Mouse (Mus musculus) left cerebral cortex, adult 11 months (tissue): Measurements from ENCODE around the gene Skap2.

Experiments used
- DNase-seq: peaks from one replicate; pipeline ENCODE4 v3.0.0; 2022; ENCODE audit warnings: low spot score

Skap2 gene

DNA sequence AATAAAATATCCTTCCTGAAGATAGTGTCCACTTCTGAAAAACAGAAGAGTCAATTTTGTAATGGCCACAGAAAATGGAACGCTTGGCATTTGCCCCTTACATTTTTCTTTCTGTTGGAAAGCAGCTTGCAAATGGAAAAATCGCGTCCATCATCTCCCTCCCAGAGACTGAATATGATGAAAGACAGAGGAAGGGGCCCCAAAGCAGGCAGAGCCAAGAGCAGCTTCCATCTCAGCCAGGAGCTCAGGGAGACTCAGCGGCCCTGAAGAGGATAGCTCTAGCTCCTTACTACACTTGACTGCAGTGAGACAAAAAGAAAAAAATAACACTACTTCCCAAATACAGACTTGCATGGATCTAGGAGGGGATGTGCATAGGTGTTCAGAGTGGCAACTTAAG lies 122.5 kb downstream of the Skap2 start:
- no peak for DNase-seq

DNA sequence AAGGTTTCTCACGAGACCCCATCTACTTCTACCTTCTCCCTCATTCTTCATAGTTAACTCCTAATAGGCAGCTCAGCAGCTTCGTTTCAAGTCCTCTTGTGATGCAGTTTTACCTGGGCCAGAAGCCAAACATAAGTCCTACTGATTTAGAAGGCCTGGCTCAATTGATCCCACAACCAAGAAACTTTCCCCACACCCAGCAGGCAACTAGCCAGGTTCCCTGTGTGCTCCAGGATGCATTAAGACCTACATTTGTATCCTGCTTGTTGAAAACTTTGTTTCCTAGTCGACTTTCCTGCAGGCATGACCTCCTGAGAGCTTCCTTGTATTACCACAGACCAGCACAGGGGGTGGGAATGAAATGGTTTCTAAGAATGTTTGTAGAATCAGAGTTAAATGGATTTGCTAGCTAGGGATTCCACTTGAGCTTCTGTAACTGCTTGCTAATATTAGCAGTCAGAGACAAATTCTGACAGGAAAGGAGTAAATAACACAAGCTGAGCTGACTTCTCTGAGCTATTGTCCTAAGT lies 125.4 kb downstream of the Skap2 start:
- DNase-seq: no peak

DNA sequence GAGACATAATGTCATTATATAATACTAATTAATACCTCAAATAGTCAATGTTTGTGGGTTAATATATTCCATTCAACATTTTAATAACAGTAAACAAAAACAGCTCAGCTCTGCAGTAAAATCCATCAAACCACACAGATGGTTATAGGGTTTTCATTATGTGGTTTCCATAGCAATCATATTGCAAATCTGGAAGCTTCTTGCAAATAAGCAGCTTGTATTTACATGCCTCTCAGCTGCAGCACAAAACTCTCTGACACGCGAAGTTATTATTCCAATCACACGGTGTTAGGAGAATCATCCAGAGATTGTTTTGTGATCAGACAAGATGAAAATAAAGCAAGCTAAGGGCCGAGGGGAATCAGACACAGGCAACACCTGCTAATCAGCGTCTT lies 129.5 kb downstream of the Skap2 start:
- no peak for DNase-seq

DNA sequence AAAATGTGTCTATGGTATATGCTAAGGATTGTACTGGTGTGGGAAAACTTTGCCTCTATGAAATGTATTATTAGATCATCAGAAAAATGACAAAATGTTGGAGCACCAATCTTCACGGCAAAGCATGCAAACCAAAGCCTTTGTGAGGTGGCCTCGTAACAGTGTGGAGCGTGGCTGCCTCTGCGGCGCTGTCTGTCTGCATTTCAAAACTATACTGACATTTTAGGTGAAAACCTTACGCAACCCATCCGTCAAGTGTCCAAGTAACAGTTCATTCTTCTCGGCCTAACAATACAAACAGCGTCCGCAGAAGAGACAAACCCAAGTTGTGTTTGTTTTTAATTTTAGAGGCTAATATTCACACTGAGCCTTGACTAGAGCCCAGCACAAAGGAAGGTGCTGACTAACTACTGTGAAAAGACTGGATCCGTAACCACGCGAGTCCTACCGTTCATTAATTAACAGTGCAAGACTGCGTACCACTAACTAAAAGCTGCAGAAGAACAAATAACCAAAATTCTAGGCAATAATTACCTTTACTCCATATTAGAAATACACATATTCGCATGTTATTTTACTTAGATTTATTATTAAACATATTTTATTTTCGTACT lies 130.0 kb downstream of the Skap2 start:
- no peak for DNase-seq

DNA sequence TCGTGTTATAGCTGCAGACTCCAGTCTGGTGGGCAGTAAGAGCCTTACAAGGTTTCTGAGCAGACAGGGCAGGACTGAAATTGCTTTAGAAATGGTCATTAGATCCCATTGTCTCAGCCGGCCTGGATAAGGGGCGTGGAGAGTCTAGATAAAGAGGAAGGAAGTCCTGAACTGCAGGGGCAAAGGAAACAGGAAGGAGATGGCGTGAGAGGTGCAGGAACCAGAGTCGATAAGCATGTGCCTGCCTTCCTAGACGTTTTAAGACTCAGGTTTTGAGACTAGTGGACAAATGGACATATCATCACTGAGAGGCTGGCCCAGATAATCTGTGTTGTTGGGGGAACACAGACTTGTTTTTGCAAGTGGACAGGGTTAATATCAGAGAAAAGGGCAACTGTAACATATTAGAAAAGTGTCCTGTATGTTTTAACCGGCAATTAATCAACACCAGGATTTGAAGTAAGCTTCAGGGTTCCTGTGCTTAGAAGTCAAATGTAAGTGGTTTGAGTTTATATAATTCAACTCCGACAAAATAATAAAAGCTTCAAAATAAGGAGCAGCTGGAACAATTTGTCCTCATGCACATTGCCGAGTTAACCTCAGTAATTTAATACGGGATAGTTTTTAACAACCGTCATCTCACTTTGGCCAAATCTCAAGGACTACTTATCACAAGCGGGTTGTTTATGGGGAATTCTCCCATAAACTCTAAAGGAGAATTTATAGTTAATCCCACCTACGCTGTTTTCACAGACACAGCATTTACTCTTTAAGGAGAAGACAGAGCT lies 131.0 kb downstream of the Skap2 start:
- no peak for DNase-seq

DNA sequence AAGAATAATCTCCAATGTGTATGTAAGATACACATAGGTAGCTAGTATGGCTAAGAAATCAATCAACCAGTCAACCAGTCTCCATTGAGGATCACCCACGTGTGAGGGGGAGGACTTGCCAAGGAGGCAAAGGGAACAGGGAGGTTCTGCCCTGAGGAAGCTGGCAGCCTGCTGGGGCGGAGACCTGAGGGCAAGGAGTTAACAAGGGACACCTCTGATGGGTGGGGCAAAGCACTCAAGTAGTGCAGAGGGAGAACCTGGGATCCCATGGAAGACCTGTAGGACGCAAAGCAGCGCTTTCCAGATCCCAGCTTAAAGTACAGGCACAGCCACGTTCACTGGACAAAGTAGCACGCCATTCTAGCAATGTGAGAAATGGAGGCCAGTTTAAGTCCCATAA lies 131.6 kb downstream of the Skap2 start:
- no peak for DNase-seq

DNA sequence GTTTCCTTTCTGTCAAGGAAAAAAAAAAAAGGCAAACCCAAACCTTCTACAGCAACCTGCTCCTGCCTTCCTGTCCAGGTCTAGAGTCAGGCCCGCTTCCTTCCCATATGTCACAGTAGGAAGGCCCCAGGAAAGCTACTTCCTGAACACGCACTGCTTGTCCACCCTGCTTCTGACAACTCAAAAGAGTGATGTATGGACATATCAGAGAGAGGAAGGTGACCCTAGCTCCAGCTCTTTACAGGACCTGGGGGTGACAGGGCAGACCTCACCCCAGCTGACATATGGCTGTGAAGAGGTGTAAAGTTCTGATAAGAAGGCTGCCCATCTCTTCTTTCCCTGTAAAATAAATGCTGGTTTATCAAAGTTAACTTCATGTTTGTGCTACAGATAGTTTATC lies 133.8 kb downstream of the Skap2 start:
- no peak for DNase-seq

DNA sequence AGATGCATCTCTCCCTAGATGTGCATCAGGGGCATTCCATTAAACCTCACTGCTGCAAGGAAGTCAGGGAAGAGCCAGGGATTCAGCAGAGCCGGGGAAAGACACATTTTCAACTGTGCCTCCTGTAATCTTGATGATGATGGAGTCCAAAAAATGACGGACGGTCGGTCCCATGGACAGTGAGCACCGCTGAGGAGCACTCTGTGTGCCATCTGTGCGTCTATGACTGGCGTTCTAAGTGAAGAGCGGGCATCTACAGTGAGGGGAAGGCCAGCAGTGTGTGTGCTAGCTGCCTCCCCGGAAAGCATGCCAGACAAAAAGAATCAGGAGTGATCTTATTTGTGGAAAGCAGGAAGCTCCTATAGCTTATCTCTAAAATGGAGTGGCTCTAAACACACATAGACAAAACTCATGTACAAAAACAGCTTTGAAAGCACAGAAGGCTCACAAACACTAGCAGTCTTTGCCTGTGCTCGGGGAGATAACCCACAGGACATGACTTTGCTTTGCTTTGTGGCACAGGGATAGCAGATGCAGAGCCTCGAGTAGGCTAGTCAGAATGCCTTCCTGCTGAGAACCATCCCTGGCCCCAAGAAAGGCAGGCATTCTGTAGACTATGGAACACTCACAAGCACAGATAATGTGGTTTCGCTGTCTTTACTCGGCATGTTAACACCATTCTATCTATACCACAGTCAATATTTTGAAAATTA lies 135.4 kb downstream of the Skap2 start:
- no peak for DNase-seq

DNA sequence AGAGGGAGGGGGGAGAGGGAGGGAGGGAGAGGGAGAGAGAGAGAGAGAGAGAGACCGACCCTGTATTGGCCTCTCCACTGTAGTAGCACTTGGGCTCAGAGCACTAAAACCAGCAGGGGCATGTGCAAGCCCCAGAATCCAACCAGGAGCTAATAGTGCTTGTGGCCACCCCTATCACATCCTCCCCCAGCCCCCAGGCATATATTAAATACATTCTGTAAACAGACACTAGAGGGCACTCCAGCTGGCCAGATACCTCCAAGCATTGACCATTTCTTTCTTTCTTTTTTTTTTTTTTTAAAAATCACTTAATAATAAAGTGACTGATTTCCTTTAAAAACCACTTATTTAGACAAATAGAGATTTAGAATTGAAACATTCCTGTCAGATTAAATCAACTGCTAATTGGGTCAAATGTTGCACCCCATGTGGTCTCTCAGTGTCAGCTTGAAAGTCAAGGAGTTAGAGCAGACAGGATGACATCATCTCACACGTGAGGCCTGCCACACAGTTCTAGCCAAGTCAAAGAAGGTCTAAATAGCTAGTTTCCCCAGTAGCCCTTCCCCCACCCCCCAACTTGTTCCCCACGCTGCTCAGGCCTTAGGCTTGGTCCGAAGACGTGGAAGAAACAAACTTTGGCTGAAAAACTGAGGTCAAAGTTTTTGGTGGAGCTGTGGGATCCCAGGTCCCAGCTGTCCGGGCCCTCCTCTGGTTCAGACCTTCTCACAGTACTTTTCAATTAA lies 136.3 kb downstream of the Skap2 start:
- DNase-seq: no peak

DNA sequence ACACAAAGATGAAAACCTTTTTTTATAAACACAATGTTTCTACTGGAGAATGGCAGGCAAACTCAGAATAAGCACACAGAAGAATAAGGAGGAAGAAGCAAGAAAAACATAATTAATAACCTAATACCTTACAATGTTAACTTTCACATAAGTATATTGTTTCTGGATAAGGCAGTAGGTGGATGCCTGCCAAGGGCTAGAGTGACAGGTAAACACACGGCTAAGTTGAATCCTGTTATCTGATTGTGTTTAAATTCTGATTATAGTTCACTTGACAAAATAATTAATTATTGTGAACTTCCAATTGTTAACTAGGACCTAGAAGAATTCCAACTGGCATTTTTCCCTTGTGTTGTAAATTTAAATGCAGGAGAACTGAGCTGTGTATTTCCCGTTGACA lies 138.3 kb downstream of the Skap2 start:
- DNase-seq: no peak

DNA sequence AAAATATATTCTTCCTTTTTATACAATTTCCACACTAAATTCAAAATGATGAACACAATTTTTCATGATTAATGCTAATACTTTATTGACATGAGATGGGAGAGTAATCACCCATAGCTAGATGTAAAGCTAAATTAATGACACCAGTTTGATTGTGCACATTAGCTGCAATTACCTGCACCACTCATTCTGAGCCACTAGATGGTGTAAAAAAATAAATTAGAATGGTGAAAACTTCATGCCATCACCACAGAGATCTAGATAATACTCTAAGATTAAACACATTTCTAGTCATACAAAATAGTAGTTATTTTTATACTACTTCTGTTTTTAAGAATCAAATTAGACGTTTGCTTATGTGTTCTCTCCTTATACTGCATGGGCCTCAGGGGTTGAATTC lies 141.2 kb downstream of the Skap2 start:
- DNase-seq: no peak

DNA sequence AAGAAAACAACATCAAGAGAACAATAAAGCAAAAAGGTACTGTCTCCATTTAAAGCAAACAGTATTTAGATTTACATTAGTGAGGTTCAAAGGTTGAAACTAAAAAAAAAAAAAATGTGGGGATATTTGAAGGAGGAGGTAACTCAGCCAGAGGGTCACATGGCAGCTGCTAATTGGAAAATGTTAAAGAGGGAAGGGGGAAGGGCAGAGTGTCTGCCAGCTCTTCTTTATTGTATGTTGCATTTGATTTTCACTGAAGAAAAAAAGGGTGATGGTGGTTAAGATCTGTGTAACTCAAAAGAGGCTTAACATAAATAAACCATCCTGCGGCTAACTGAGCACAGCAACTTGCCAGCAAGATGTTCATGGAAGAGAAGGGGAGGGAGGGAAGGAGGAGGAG lies 142.1 kb downstream of the Skap2 start:
- DNase-seq: no peak

DNA sequence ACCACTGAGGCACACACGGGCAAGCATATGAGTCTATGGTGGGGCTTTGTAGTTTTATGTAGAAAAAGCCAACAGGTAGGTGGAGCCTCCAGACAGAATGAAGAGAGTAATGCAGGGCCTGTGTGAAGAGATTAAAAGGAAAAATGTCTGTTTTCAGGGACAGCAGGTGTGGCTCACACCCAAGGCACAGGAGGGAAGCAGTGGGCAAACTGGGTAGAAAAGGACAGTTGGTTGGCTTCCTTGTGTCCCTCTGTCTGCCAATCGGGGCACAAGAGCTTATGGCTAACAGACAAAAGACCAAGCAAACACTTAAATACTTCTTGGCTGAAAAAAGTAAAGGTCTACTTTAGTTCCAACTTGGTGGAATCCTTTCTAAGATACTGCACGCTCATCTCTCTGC lies 145.8 kb downstream of the Skap2 start:
- no peak for DNase-seq

DNA sequence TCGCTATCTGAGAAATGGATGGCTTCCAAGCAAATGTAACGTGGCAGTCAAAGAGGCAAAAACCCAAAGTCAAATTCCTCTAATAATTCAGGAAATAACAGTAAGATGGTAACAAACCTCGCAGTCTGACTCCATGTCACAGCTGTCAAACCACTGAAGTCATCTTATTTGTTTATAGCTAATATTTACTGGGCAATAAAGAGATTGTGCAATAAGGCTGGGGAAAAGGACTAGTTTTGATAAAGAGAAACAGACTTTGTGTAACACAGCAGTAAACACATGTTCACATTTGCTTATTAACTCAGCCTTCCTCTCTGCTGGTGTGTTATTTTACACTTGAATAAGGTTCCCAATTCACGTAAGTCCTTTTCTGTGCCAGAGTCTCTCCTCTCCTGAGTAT lies 148.8 kb downstream of the Skap2 start:
- DNase-seq: no peak

DNA sequence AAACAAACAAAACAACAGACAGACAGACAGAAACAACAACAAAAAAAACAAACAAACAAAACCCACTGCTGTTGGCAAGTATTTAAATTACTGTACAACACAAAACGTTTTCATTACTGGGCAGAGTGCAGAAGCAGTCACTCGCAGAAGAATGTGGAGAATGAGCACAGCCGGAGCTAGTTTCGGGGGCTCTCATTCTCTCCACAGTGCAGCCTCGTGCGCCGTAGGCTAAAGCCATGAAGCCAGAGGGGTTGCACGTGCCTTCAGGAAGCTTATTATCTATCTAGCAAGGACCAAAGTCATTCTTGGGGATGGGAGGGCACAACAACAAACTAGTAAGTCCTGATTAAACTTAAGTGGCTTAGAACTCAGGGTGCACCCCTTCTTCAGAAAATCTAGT lies 152.0 kb downstream of the Skap2 start:
- DNase-seq: no peak

DNA sequence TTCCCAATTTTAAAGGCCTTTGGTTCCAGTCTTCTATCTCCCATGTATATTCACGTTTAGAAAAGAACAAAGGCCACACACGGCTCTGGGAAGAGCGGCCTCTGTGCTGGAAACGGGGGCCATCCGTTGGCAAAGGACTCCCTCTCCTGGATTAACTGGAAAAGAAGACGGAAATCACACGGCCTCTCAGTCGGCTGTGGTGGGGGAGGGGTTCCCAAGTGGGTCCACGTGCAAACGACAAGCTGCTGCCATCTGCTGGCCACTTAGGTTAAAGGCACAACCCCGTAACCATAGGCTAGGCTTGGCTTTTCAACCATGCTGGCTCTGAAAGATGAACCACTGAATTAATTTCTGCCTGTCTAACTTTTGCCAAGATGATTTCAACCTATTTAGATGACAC lies 154.5 kb downstream of the Skap2 start:
- peak; percentile 91 for DNase-seq

DNA sequence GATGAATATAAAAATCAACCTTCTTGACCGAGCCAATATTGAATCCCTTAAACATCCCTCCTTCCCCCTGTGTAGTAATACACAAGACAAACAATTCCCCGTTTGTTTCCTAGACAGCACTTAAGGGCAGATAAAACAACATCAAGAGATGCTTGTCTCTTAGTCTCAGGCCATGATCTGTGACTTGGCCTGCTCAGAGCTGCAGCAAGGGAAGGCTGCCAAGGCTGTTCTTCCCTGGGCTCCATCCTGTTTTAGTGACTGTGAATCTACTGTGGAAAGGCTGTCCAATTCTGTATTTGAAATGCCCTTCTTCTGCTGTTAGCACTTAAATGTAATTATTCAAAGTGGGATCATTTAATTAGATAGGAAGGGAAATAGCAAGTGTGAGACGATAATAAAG lies 159.1 kb downstream of the Skap2 start:
- DNase-seq: no peak

DNA sequence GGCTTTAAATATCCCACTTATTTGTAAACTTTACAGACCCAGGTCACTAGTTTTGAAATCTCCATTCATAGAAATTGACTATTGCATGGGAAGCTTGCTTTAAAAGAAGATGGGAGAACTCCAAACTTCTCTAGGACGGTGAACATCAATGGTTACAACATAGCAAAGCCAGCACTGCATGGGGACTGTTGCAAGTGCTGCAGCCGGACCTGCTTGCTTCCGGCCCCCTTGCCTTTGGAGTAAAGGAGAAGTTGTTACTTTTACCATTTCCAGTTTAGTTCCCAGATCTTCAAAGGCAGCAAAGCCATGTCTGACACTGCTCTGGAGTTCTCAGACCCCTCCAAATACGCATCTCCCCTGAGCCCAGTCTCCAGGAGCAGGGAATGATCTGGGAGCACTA lies 159.7 kb downstream of the Skap2 start:
- DNase-seq: no peak

DNA sequence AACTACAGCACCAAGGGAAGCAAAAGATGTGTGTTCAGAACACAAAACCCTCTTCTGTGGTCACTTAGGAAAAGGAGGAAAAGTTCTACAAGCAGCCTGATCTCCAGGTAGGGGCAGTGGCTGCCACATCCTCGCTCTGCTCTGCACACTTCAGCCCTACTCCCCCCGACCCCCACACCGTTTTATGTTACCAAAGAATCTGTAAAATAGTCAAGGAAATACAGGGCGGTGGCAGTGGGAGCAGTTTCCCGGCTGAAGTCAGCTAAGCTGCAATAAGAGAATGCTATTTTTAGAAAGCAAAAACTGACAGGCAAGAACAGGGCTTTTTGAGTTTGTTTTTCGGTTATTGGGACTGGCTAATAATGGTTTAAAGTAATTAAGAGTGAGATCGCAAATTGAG lies 160.8 kb downstream of the Skap2 start:
- DNase-seq: no peak

DNA sequence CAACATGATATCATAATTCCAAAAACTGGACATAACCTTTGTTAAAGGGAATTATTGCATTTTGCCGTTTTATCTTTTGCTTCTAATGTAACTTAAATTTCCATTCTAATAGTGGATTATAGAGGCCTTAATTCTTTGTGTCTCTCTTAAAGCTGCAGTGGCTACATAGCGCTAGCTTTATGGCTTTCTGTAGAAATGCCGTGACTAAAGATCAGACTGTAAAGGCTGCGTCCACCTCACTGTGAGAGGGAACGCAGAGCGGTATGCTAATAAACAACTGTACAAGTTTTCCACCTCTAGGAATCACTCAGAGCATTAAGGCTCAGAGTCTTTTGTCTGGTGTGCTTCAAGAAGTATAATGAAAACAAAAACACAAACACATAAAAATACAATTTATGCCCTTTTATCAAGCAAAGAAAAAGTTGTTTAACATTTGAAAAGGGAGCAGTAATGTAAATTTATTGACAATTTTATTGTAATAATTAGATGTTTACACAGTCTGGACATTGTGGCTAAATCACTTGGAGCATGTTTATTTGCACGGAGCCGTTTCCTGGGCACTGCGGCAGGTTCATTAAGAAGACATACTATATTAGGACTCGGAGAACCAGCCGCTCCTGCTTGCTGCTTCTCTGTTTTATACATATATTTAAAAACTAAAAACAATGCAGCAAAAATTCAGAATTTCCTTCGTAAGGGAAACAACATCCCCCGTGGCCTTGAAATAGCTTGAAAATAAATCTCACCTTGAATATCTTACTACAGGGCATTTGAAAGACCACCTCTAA lies 162.1 kb downstream of the Skap2 start:
- DNase-seq: no peak

DNA sequence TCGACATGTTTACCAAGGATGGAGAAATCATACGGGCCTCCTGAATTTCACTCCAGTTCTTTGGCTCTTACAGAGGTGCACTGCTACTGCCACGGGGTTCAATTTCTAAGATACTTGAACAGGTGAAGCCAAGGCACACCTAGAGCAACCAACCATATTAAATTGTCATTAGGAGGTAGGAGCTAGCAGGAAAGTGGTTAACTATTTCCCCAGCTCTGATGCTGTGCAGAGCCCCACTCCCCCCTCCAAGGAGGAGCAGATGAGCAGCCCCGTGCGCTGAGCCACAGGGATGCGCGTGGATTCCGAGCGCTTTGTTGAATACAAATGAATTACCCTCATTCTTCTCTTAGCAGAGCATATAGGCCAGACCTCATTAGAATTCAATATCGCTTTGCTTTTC lies 162.8 kb downstream of the Skap2 start:
- no peak for DNase-seq

DNA sequence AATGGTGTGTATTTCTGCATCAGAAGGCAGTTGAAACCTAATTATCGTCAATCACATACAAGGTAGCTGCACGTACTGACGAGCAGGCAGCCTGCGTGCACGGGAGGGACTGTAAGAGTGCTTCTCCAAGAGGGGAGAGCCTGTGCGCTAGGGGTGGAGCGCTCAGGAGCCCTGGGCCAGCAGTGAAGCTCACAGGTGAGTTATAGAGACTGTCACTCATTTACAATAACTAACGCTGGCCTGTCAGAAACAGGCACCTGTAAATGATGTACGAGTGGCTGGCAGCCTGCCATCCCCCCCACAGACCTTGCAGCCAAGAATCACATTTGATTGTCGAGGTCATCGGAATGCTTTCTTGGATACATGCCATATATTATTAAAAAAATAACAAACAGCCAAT lies 168.2 kb downstream of the Skap2 start:
- no peak for DNase-seq
